In genomic region chr14:26437771-26438170, GRCm38 (mm10) we compare ENCODE assay signal across 29 mouse cellular contexts.
DNase-seq lines count a peak whose midpoint lies in the region; ATAC-seq and TF ChIP-seq lines count a peak whose summit lies in the region.
"Had no signal": no experiment of that assay in that cellular context is flagged by ENCODE, and none has a peak within 500 bp of the region (broad histone marks: within the 10 kb centered on the region; RNA-seq: fewer than 3 reads in every experiment).

No protein-coding gene starts in this region.

- H3K36me3 ChIP-seq in heart, embryonic 11.5 days (ENCODE audit: control insufficient read depth, insufficient read depth, low read length): peaks cover 2% of the 10 kb centered on the region; the same call in 1 of the 2 replicates
- H3K36me3 ChIP-seq in heart, embryonic 15.5 days: peaks cover 22% of the 10 kb centered on the region
- peaks cover 43% of the 10 kb centered on the region for H3K36me3 ChIP-seq in liver, embryonic 12.5 days
- peaks cover 14% of the 10 kb centered on the region for H3K36me3 ChIP-seq in liver, postnatal 0 days (replicated peaks; ENCODE audit: insufficient read depth, low read length)

- no peak for ATAC-seq in heart, embryonic 11.5 days (replicated peaks; ENCODE audit: insufficient number of reproducible peaks, low FRiP score, low TSS enrichment)
- no peak for ATAC-seq in heart, embryonic 15.5 days (replicated peaks; ENCODE audit: insufficient number of reproducible peaks, insufficient read depth, low FRiP score, low read depth)
- no peak for ATAC-seq in liver, embryonic 12.5 days
- ATAC-seq in liver, postnatal 0 days: no peak
- peak; percentile 42; the same call in 1 of the 2 replicates for ATAC-seq in megakaryocyte progenitor cell, adult 5-6 weeks (replicated peaks; ENCODE audit: poor library complexity)
- ATAC-seq: activated CD4-positive, CD25-positive, alpha-beta regulatory T cell, adult 4 months; forebrain, embryonic 14.5 days; forebrain, postnatal 0 days; intestine, postnatal 0 days had no signal

- no peak overlapping the region for H3K4me2 ChIP-seq in heart, embryonic 11.5 days
- H3K4me2 ChIP-seq in heart, embryonic 15.5 days: no peak overlapping the region
- no peak overlapping the region for H3K4me2 ChIP-seq in liver, embryonic 12.5 days
- no peak overlapping the region for H3K4me2 ChIP-seq in liver, postnatal 0 days (ENCODE audit: low read depth, low read length)
- H3K4me2 ChIP-seq: embryonic facial prominence, embryonic 12.5 days; embryonic facial prominence, embryonic 15.5 days; hindbrain, embryonic 12.5 days; hindbrain, embryonic 15.5 days had no signal

- intact Hi-C loops in heart, postnatal 36 days (cut with DNase I): no loop called here

- no peak overlapping the region for H3K4me3 ChIP-seq in heart, embryonic 11.5 days (ENCODE audit: low read depth, low read length)
- no peak overlapping the region for H3K4me3 ChIP-seq in heart, embryonic 15.5 days
- H3K4me3 ChIP-seq in liver, embryonic 12.5 days: no peak overlapping the region
- H3K4me3 ChIP-seq in liver, postnatal 0 days (ENCODE audit: low read depth, low read length): no peak overlapping the region
- H3K4me3 ChIP-seq: embryonic facial prominence, embryonic 12.5 days; embryonic facial prominence, embryonic 15.5 days; gastrocnemius, adult 2 months; hindbrain, embryonic 12.5 days; hindbrain, embryonic 15.5 days had no signal

- no peaks in the 10 kb centered on the region for H3K9me3 ChIP-seq in heart, embryonic 11.5 days (replicated peaks; ENCODE audit: control insufficient read depth, low read length)
- H3K9me3 ChIP-seq in heart, embryonic 15.5 days (replicated peaks): no peaks in the 10 kb centered on the region
- no peaks in the 10 kb centered on the region for H3K9me3 ChIP-seq in liver, embryonic 12.5 days (replicated peaks)
- H3K9me3 ChIP-seq in liver, postnatal 0 days (ENCODE audit: low read length): no peaks in the 10 kb centered on the region
- H3K9me3 ChIP-seq: embryonic facial prominence, embryonic 12.5 days; embryonic facial prominence, embryonic 15.5 days; G1E; hindbrain, embryonic 12.5 days; hindbrain, embryonic 15.5 days had no signal

- H3K27me3 ChIP-seq in heart, embryonic 11.5 days (ENCODE audit: control insufficient read depth, insufficient read depth, low read length): no peaks in the 10 kb centered on the region
- H3K27me3 ChIP-seq in heart, embryonic 15.5 days: no peaks in the 10 kb centered on the region
- no peaks in the 10 kb centered on the region for H3K27me3 ChIP-seq in liver, embryonic 12.5 days (replicated peaks)
- no peaks in the 10 kb centered on the region for H3K27me3 ChIP-seq in liver, postnatal 0 days (ENCODE audit: insufficient read depth, low read length)
- H3K27me3 ChIP-seq: CH12.LX; embryonic facial prominence, embryonic 12.5 days; embryonic facial prominence, embryonic 15.5 days; hindbrain, embryonic 12.5 days; hindbrain, embryonic 15.5 days had no signal

- H3K9ac ChIP-seq in heart, embryonic 11.5 days (ENCODE audit: low read depth, low read length): no peak overlapping the region
- no peak overlapping the region for H3K9ac ChIP-seq in heart, embryonic 15.5 days
- no peak overlapping the region for H3K9ac ChIP-seq in liver, embryonic 12.5 days
- H3K9ac ChIP-seq in liver, postnatal 0 days (replicated peaks): no peak overlapping the region
- H3K9ac ChIP-seq: embryonic facial prominence, embryonic 12.5 days; embryonic facial prominence, embryonic 15.5 days; forebrain, postnatal 0 days; hindbrain, embryonic 12.5 days; hindbrain, embryonic 15.5 days had no signal

- H3K4me1 ChIP-seq in heart, embryonic 11.5 days (ENCODE audit: control insufficient read depth, insufficient read depth, low read length): peaks cover 11% of the 10 kb centered on the region
- peaks cover 18% of the 10 kb centered on the region for H3K4me1 ChIP-seq in heart, embryonic 15.5 days (replicated peaks)
- H3K4me1 ChIP-seq in liver, embryonic 12.5 days: peaks cover 9% of the 10 kb centered on the region; the same call in 1 of the 2 replicates
- H3K4me1 ChIP-seq in liver, postnatal 0 days (ENCODE audit: insufficient read depth): no peaks in the 10 kb centered on the region
- H3K4me1 ChIP-seq: embryonic facial prominence, embryonic 12.5 days; embryonic facial prominence, embryonic 15.5 days; hindbrain, embryonic 12.5 days; hindbrain, embryonic 15.5 days had no signal

- 66% methylated on average over 2 of the region's 2 CpGs for WGBS in heart, embryonic 11.5 days (ENCODE audit: insufficient replicate concordance)
- 71% methylated on average over 2 of the region's 2 CpGs for WGBS in heart, embryonic 15.5 days
- 46% methylated on average over 2 of the region's 2 CpGs for WGBS in liver, embryonic 12.5 days (ENCODE audit: insufficient replicate concordance)
- WGBS in liver, postnatal 0 days (ENCODE audit: insufficient replicate concordance): 50% methylated on average over 2 of the region's 2 CpGs

- peak overlapping the region; percentile 64; the same call in 1 of the 2 replicates for H3K27ac ChIP-seq in heart, embryonic 11.5 days (ENCODE audit: low read depth, low read length)
- peak overlapping the region; percentile 21; the same call in 1 of the 2 replicates for H3K27ac ChIP-seq in heart, embryonic 15.5 days
- H3K27ac ChIP-seq in liver, embryonic 12.5 days: 0 out of 2 replicates have a peak overlapping the region, but pooled peaks have one; percentile 40
- no peak overlapping the region for H3K27ac ChIP-seq in liver, postnatal 0 days (ENCODE audit: low read depth)
- H3K27ac ChIP-seq: embryonic facial prominence, embryonic 12.5 days; embryonic facial prominence, embryonic 15.5 days; gastrocnemius, adult 2 months; hindbrain, embryonic 12.5 days; hindbrain, embryonic 15.5 days had no signal

- DNase-seq in heart, adult 9 months (ENCODE audit: low spot score in 2 of 2): no peak
- no peak for DNase-seq in heart, postnatal 36 days
- DNase-seq in liver, postnatal 0 days: no peak
- DNase-seq in spleen, adult 18-20 months: no peak
- DNase-seq: adrenal gland, adult 8-10 months; adrenal gland, postnatal 25 days; B cell, adult 2 months; cerebellum, adult 11 months; cerebellum, adult 2 months; cerebellum, adult 9-11 months; cerebellum, postnatal 25 days; forebrain, postnatal 0 days; gastrocnemius, adult 2 months; gastrocnemius, postnatal 14 days; heart, adult 11 months; kidney, adult 2 months had no signal

- TF ChIP-seq CTCF in liver, postnatal 0 days (IDR thresholded peaks at IDR 0.05; ENCODE audit: low read depth): no peak

- TF ChIP-seq EP300 in liver, postnatal 0 days (IDR thresholded peaks at IDR 0.05; ENCODE audit: low read depth): no peak
